Mouse (Mus musculus) heart, postnatal 4 days (tissue): ENCODE results near the gene Tmem131l. TPM values are rescaled to one million over a fixed set of nuclear protein-coding genes. Genes with fewer than 3 reads are reported as not detected.
A peak's percentile ranks its signal among the peaks of the same experiment; 100 is the strongest.

Source experiments
- DNase-seq: peaks from one replicate; pipeline ENCODE4 v3.0.0; 2021
- total RNA-seq, 2 experiments: library from RNA; stranded (reverse); gene quantifications; 2 replicates each; pipeline ENCODE4 v1.2.3; 2021

Tmem131l gene
- total RNA-seq, 2 experiments from 2014 or later, result 32.7 to 41.7 TPM

GRCm38 (mm10) chr3:84046206-84046605 lies 6.2 kb upstream of the Tmem131l start:
- DNase-seq, result no peak

GRCm38 (mm10) chr3:84041739-84042138 lies 1.8 kb upstream of the Tmem131l start:
- no peak for DNase-seq

- peak; percentile 76 for DNase-seq
Measured at GRCm38 (mm10) chr3:84040476-84041082, 604 bp upstream of the Tmem131l start.

- peak; percentile 49 for DNase-seq
Measured at GRCm38 (mm10) chr3:84038981-84039645, 862 bp downstream of the Tmem131l start.

GRCm38 (mm10) chr3:84038126-84038525 lies 1.8 kb downstream of the Tmem131l start:
- no peak for DNase-seq

GRCm38 (mm10) chr3:84037536-84037935 lies 2.4 kb downstream of the Tmem131l start:
- DNase-seq, result no peak

- DNase-seq, result no peak
Measured at GRCm38 (mm10) chr3:84036866-84037265, 3.1 kb downstream of the Tmem131l start.

GRCm38 (mm10) chr3:84035728-84036364 lies 4.1 kb downstream of the Tmem131l start:
- DNase-seq, result no peak

- DNase-seq, result no peak
Measured at GRCm38 (mm10) chr3:84034115-84034780, 5.7 kb downstream of the Tmem131l start.

- DNase-seq, result no peak
Measured at GRCm38 (mm10) chr3:84032933-84033730, 6.8 kb downstream of the Tmem131l start.

- DNase-seq, result no peak
Measured at GRCm38 (mm10) chr3:84032419-84032818, 7.6 kb downstream of the Tmem131l start.

GRCm38 (mm10) chr3:84031216-84031615 lies 8.8 kb downstream of the Tmem131l start:
- DNase-seq, result no peak

GRCm38 (mm10) chr3:84028968-84029367 lies 11.0 kb downstream of the Tmem131l start:
- DNase-seq, result no peak

- no peak for DNase-seq
Measured at GRCm38 (mm10) chr3:84027691-84028159, 12.2 kb downstream of the Tmem131l start.

GRCm38 (mm10) chr3:84024512-84025072 lies 15.4 kb downstream of the Tmem131l start:
- DNase-seq, result no peak

GRCm38 (mm10) chr3:84022723-84023122 lies 17.3 kb downstream of the Tmem131l start:
- no peak for DNase-seq

GRCm38 (mm10) chr3:84022201-84022584 lies 17.8 kb downstream of the Tmem131l start:
- DNase-seq, result no peak

- DNase-seq, result no peak
Measured at GRCm38 (mm10) chr3:84021217-84022200, 18.5 kb downstream of the Tmem131l start.

GRCm38 (mm10) chr3:84020528-84020927 lies 19.4 kb downstream of the Tmem131l start:
- DNase-seq, result no peak

- DNase-seq, result no peak
Measured at GRCm38 (mm10) chr3:84015484-84016016, 24.4 kb downstream of the Tmem131l start.
